Mouse (Mus musculus) forebrain, embryonic 10.5 days (tissue): ENCODE measurements around the gene Tefm. TPM values are rescaled to one million over a fixed set of nuclear protein-coding genes. Genes with fewer than 3 reads are reported as not detected.

ENCODE experiments used
- DNase-seq: peaks from one replicate; pipeline ENCODE4 v3.0.0-alpha.2; 2017; ENCODE audit warnings: low spot score; ENCODE audit errors: extremely low spot score
- H3K27ac ChIP-seq: fragments of 300-500 bp; sonication (generic); 2 replicates; pipeline ENCODE4 v1.5.1; 2016; ENCODE audit warnings: mild to moderate bottlenecking
- H3K27me3 ChIP-seq: fragments of 300-500 bp; sonication (generic); 2 replicates; pipeline ENCODE4 v1.6.1; 2016; ENCODE audit warnings: mild to moderate bottlenecking; ENCODE audit not compliant: poor library complexity, severe bottlenecking
- H3K36me3 ChIP-seq: fragments of 300-500 bp; sonication (generic); replicated peaks from 2 replicates; pipeline ENCODE4 v1.6.1; 2016; ENCODE audit warnings: mild to moderate bottlenecking, moderate library complexity
- H3K4me1 ChIP-seq: fragments of 300-500 bp; sonication (generic); 2 replicates; pipeline ENCODE4 v1.6.1; 2016
- H3K4me3 ChIP-seq: fragments of 300-500 bp; sonication (generic); 2 replicates; pipeline ENCODE4 v1.5.1; 2016; ENCODE audit warnings: mild to moderate bottlenecking, moderate library complexity
- H3K9me3 ChIP-seq: fragments of 300-500 bp; sonication (generic); 2 replicates; pipeline ENCODE4 v1.6.1; 2016; ENCODE audit warnings: mild to moderate bottlenecking, moderate library complexity
- WGBS: fragments of 180-500 bp; shearing (Covaris S2); methylation state at CpG from one replicate; pipeline ENCODE4 v1.1.7; 2016; 5-methylcytosine and 5-hydroxymethylcytosine counted together
- polyA plus RNA-seq: library from polyadenylated mRNA; unstranded; fragments of >200 nt; fragmentation: Nextera tagmentation; extraction: Ambion mirVana; gene quantifications from 2 replicates; pipeline ENCODE4 v1.2.1, GENCODE M21; 2016

Tefm gene
- polyA plus RNA-seq, 1 experiment from 2014 or later: 33.9 TPM

- Histone ChIP-seq H3K27ac (no peak overlapping the region), H3K4me1 (no peaks in the 10 kb centered on the region), H3K36me3 (no peaks in the 10 kb centered on the region), H3K4me3 (no peak overlapping the region), H3K9me3 (no peaks in the 10 kb centered on the region), H3K27me3 (no peaks in the 10 kb centered on the region)
- WGBS: 79% methylated on average over 5 of the region's 5 CpGs
- no peak for DNase-seq
These were observed 28.4 kb upstream of the Tefm start for GRCm38 (mm10) chr11:80170351-80170750.

- no peak for DNase-seq
- H3K27me3 ChIP-seq: no peaks in the 10 kb centered on the region
- no peak overlapping the region for H3K27ac ChIP-seq
- no peaks in the 10 kb centered on the region for H3K36me3 ChIP-seq
- H3K4me3 ChIP-seq: no peak overlapping the region
- no peaks in the 10 kb centered on the region for H3K9me3 ChIP-seq
- 84% methylated on average over 3 of the region's 3 CpGs for WGBS
- H3K4me1 ChIP-seq: no peaks in the 10 kb centered on the region
These were observed 27.7 kb upstream of the Tefm start for GRCm38 (mm10) chr11:80169629-80170028.

DNA sequence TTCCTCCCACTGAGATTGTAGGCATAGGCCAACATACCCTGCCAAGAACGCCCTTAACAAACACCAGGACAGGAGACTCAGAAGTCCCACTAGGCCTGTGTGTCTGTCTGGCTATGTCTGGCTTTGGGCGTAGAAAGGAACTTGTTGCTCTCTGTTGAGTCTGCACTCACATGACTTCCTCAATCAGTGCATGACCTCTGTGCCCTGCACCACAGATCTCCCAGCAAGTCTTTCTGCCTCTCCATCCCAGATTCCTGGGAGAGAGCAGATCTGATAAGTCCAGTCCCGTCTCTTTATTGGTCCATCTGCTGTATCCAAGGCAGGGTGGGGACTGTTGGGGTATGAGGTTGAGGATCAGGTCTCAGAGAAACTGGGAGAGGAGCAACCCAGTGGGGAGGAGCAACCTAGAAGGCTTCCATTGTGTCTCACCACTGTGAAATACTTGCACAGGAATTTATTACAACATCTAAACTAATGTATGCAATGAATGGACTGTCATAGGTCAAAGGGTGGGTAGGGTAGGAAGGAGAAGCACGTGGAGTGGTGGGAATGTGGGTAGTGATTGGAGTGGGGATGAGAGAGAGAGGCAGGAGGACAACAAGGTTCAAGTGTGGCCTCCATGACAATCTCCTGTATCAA lies 26.8 kb upstream of the Tefm start:
- H3K36me3 ChIP-seq: no peaks in the 10 kb centered on the region
- H3K4me3 ChIP-seq: no peak overlapping the region
- no peak overlapping the region for H3K27ac ChIP-seq
- no peaks in the 10 kb centered on the region for H3K27me3 ChIP-seq
- H3K9me3 ChIP-seq: no peaks in the 10 kb centered on the region
- WGBS: 81% methylated on average over 4 of the region's 4 CpGs
- H3K4me1 ChIP-seq: no peaks in the 10 kb centered on the region
- DNase-seq: no peak

DNA sequence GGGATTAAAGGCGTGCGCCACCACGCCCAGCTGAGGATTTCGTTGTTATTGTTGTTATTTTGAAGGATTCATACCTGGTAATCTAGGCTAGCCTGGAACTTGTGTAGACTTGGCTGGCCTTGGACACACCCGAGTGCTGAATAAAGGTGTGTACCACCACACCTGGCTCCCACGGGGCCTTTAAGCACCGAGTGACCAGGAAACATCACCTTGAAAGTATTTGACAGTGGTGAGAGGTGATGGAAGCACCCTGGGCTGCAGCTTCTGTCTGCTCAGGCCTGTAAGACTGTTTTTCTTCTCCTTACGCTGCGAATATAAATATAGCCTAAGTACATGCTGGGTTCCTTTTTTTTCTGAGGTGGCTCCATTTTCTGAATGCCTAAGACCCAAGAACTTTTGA lies 26.1 kb upstream of the Tefm start:
- 93% methylated on average over 9 of the region's 9 CpGs for WGBS

DNA sequence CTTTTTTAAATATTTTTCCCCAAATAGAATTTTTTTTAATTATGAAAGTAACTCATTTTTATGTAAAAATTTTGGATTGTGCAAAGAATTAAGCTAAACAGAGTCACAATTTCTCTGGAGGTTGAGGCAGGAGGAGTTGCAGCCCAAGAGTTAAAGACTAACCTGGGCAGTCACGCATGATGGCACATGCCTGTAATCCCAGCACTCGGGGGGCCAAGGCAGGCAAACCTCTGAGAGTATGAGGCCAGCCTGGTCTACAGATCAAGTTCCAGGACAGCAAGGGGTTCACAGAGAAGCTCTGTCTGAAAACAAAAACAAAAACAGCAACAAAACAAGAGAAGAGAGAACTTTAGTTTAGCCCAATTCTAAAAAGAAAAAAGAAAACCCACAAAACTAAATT lies 22.2 kb upstream of the Tefm start:
- no peaks in the 10 kb centered on the region for H3K4me1 ChIP-seq
- H3K36me3 ChIP-seq: no peaks in the 10 kb centered on the region
- no peak for DNase-seq
- H3K9me3 ChIP-seq: no peaks in the 10 kb centered on the region
- 56% methylated on average over 2 of the region's 2 CpGs for WGBS
- no peak overlapping the region for H3K27ac ChIP-seq
- no peak overlapping the region for H3K4me3 ChIP-seq
- H3K27me3 ChIP-seq: no peaks in the 10 kb centered on the region

More for the DNA sequence above, 26.1 kb upstream of the Tefm start:
- DNase-seq: no peak
- no peaks in the 10 kb centered on the region for H3K27me3 ChIP-seq
- H3K27ac ChIP-seq: no peak overlapping the region
- H3K36me3 ChIP-seq: no peaks in the 10 kb centered on the region
- no peaks in the 10 kb centered on the region for H3K4me1 ChIP-seq
- H3K9me3 ChIP-seq: no peaks in the 10 kb centered on the region
- H3K4me3 ChIP-seq: no peak overlapping the region

- H3K9me3 ChIP-seq: no peaks in the 10 kb centered on the region
- H3K27ac ChIP-seq: no peak overlapping the region
- H3K4me3 ChIP-seq: no peak overlapping the region
- no peaks in the 10 kb centered on the region for H3K36me3 ChIP-seq
- no peaks in the 10 kb centered on the region for H3K4me1 ChIP-seq
- H3K27me3 ChIP-seq: no peaks in the 10 kb centered on the region
- no peak for DNase-seq
- WGBS: 82% methylated on average over 7 of the region's 7 CpGs
These were observed 21.6 kb upstream of the Tefm start for GRCm38 (mm10) chr11:80163362-80164116.

DNA sequence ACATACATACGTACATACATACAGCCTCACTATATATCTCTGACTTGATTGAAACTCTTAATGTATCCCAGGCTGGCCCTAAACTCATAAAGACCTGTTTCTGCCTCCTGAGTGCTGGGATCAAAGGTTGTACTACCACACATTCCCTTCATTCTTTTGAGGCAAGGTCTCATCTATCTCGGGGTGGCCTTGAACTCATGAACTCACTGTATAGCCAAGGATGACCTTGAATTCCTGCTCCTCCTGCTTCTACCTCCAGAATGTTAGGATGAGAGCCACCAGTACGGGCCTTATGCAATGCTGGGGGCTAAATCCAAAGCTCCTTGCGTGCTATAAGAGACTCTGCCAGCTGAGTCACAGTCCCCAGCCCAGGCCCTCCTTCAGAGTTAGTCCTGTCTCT lies 19.1 kb upstream of the Tefm start:
- H3K27ac ChIP-seq: no peak overlapping the region
- no peaks in the 10 kb centered on the region for H3K9me3 ChIP-seq
- no peaks in the 10 kb centered on the region for H3K36me3 ChIP-seq
- H3K27me3 ChIP-seq: peaks cover 21% of the 10 kb centered on the region
- H3K4me1 ChIP-seq: no peaks in the 10 kb centered on the region
- 86% methylated on average over 4 of the region's 4 CpGs for WGBS
- H3K4me3 ChIP-seq: no peak overlapping the region
- DNase-seq: no peak

- no peaks in the 10 kb centered on the region for H3K36me3 ChIP-seq
- H3K4me3 ChIP-seq: no peak overlapping the region
- DNase-seq: no peak
- no peak overlapping the region for H3K27ac ChIP-seq
- peaks cover 41% of the 10 kb centered on the region for H3K27me3 ChIP-seq
- H3K9me3 ChIP-seq: no peaks in the 10 kb centered on the region
- 86% methylated on average over 7 of the region's 7 CpGs for WGBS
- H3K4me1 ChIP-seq: peaks cover 6% of the 10 kb centered on the region
These were observed 17.0 kb upstream of the Tefm start for GRCm38 (mm10) chr11:80159018-80159417.

- no peaks in the 10 kb centered on the region for H3K36me3 ChIP-seq
- no peak for DNase-seq
- H3K4me3 ChIP-seq: no peak overlapping the region
- no peaks in the 10 kb centered on the region for H3K9me3 ChIP-seq
- H3K4me1 ChIP-seq: peaks cover 11% of the 10 kb centered on the region
- no peak overlapping the region for H3K27ac ChIP-seq
- H3K27me3 ChIP-seq: peaks cover 61% of the 10 kb centered on the region
- WGBS: 79% methylated on average over 4 of the region's 4 CpGs
These were observed 14.9 kb upstream of the Tefm start for GRCm38 (mm10) chr11:80156841-80157240.

GRCm38 (mm10) chr11:80155961-80156360 lies 14.0 kb upstream of the Tefm start:
- H3K4me1 ChIP-seq: peaks cover 11% of the 10 kb centered on the region
- WGBS: 81% methylated on average over 4 of the region's 4 CpGs
- no peak overlapping the region for H3K27ac ChIP-seq
- no peak for DNase-seq
- no peaks in the 10 kb centered on the region for H3K36me3 ChIP-seq
- no peak overlapping the region for H3K4me3 ChIP-seq
- no peaks in the 10 kb centered on the region for H3K9me3 ChIP-seq
- H3K27me3 ChIP-seq: peaks cover 61% of the 10 kb centered on the region

GRCm38 (mm10) chr11:80155541-80155940 lies 13.6 kb upstream of the Tefm start:
- peaks cover 11% of the 10 kb centered on the region for H3K4me1 ChIP-seq
- H3K36me3 ChIP-seq: no peaks in the 10 kb centered on the region
- H3K9me3 ChIP-seq: no peaks in the 10 kb centered on the region
- DNase-seq: no peak
- 86% methylated on average over 8 of the region's 8 CpGs for WGBS
- no peak overlapping the region for H3K27ac ChIP-seq
- H3K27me3 ChIP-seq: peaks cover 61% of the 10 kb centered on the region
- no peak overlapping the region for H3K4me3 ChIP-seq

DNA sequence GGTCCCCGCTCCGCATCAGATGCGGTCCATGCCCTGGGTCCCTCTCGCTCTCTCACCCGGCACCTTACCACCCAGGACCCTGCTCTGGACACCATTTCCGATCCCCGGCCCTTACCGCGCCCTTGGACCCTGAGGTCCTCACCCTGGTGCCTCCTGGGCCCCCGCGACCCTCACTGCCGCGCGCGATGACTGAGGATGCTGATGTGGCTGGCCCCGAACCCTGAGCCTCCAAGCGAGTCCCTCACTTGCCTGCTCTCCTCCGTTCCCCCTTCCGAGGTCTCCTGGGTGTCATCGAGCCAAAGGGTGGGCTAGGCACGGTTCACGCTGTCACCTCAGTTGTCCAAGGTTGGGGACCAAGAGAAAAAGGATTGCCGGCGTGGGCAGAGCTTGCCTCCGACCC lies 12.5 kb upstream of the Tefm start:
- no peaks in the 10 kb centered on the region for H3K36me3 ChIP-seq
- DNase-seq: no peak
- no peak overlapping the region for H3K27ac ChIP-seq
- 23% methylated on average over 25 of the region's 25 CpGs for WGBS
- peaks cover 61% of the 10 kb centered on the region for H3K27me3 ChIP-seq
- peak overlapping the region; percentile 57 for H3K4me3 ChIP-seq
- no peaks in the 10 kb centered on the region for H3K9me3 ChIP-seq
- peaks cover 11% of the 10 kb centered on the region for H3K4me1 ChIP-seq

DNA sequence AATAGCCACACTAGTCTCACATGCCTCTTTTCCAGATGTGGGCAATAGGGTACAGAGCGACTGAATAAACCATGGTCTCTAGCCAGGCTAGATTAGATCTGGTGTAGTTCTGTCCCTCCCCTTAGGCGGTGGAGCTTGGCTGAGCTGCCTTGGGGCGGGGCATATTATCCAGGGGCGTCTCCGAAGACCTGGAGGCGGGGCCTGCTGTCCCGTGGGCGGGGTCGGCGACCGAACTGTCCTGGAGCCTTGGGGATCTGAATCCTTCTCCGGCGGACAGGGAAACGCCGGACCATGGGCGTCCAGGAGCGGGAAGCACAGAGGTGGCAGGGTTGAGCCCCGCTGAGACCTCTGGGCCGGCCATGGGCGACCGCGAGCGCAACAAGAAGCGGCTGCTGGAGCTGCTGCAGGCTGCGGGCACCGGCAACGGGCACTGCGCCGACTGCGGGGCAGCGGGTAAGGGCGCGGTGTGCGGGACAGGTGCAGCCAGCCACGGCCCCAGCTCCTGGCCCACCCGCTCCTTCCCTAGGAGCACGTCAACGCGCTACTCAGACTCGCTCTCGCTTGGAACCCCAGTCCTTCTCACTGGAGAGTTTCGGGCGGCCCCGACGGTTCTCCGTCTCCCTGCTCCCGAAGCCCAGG lies 12.0 kb upstream of the Tefm start, which contains the start of gene Adap2:
Gene Adap2, plus strand, starts transcription at position 249 of the 639 bp plus-strand sequence.
- Histone ChIP-seq H3K4me3 (peak within 1 kb of the TSS; percentile 57), H3K36me3 (no peaks in the 10 kb centered on the region), H3K27ac (0 out of 2 replicates have a peak within 1 kb of the TSS, but pooled peaks have one; percentile 22), H3K4me1 (peaks cover 11% of the 10 kb centered on the region), H3K9me3 (no peaks in the 10 kb centered on the region), H3K27me3 (peaks cover 61% of the 10 kb centered on the region)
- DNase-seq: peak; percentile 76
- WGBS: 3% methylated on average over 47 of the region's 47 CpGs
